Mouse (Mus musculus): Measurements from ENCODE around the gene Cdh12. TPM values are rescaled to one million over a fixed set of nuclear protein-coding genes. Genes with fewer than 3 reads are reported as not detected.

Gene Cdh12
- not detected for total RNA-seq (2023)

DNA sequence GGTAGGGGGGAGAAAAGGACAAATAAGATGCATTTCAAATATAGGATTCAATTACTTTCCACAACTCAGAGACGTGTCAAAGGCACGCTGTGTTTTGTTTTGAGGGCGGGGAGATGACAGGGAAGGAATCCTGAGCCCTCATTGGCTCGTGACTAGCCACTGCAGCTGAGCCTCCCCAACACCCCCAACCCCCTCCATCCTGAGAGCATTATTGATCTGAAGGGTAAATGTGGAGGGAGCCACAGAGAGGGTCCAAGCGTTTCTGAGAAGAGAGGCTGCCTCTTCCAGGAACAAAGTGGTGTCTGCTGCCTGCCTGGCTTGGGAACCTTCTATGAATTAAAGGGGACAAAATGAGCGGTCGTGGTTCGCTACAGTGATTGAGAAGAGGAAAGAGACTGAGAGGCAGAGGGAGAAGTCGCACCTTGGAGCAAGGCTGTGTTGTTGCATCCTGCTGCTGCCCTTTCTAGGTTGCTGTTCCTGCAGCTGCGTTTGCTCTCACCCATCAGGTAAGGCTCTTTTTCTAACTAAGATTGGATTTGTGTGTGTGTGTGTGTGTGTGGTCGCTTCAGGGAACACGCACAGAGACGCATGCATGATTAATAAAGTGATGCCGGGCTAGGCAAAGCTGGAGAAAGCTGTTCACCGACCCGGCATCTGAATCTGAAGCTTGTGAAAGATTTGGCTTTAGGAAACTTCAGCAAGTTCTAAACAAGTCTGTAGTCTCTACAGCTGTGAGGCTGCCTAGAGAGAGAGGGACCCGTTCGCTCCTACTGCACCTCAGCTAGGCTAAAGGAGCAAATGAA lies at the start of gene Cdh12:
TSS of gene Cdh12 (plus strand) at position 405 of the 803 bp plus-strand sequence.

DNA sequence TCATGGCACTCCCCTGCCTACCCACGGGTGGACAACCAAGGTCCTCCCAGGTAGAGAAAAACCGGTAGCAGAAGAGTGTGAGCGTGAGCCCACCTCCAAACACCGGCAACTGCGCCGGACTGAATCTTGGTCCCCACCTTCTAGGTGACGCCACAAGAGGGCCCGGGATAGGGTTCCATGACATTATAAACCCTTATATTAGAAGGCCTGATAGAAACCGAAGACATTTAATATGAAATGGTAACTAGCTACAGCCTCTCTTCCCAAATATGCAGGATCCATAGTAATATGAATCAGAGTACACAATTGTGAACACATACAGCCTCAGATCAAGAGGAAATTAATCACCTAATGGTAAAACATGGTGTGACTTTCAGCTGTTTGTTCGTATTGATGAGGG lies 217.6 kb downstream of the Cdh12 start, which contains the start of gene Acot10:
TSS of gene Acot10 (minus strand) at position 101 of the 400 bp plus-strand sequence.

Other genes starting within 250 kb of the Cdh12 start
- not detected for gene Acot10, start 217.5 kb downstream of the Cdh12 start, total RNA-seq (2023)

Measured in B cell, adult 67 days (primary cell).